Mouse (Mus musculus) cerebellum, postnatal 36 days (tissue): ENCODE measurements at regions not wholly inside any gene's neighbourhood (a gene's known extent, or its start where the extent isn't known, plus 50 kb on each side); places are given as distances from the start of the nearest gene placed in this dataset.
A peak's percentile ranks its signal among the peaks of the same experiment; 100 is the strongest.

Experiments
- DNase-seq, 2 experiments: peaks; one replicate each; pipeline ENCODE4 v3.0.0; 2021 to 2022; ENCODE audit warnings: mixed read lengths in 2 of 2

DNA sequence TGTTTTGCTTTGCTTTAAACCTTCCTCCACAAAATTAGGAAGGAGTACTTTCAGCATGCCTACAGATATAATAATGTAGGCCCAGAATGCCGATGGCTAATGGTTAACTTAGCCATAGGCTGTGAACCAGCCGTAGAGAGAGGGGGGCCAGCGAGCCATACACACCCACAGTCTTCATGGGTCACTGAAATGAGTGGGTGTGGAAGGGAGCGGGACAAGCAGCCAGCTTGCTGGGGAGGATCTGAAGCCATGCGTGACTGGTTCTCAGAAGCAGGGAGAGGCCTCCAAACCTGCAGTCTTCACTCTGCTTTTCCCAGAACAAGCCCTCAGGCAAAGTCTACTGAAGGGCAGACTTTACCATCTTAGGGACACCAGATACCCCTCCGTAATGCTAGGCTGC lies 50.8 kb upstream of the Ptpn13 start:
- DNase-seq = no peak

DNA sequence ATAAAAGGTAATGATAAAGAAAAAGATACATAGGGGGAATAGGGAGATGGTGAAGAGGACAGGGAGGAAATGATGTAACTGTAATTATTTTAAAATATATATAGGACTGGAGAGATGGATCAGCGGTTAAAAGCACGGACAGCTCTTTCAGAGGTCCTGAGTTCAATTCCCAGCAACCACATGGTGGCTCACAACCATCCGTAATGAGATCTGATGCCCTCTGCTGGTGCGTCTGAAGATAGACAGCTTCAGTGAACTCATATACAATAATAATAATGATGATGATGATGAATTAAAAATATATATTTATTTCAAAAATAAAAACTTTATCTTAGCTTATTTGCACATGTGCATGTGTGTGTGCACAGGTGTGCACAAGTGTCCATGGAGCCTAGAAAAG lies 51.9 kb upstream of the Ptpn13 start:
- DNase-seq = no peak

DNA sequence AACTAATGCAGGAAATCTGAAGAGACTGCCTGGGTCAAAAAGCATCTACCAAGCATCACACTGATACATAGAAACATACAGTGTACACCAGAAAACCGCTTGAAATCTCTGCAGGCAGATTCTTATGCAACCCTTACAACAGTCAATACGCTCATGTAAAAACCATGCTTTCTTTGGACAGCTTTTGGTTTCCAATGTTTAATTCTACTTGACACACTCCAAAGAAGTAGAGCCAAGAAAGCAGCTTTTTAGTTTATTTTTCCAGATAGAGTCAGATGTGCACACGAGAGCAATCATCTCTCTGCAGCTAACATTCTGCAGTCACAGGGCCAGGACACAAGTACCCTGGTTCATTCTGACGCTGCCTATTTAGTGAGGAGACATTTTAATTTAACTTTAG lies 54.5 kb upstream of the Ptpn13 start:
- no peak for DNase-seq

DNA sequence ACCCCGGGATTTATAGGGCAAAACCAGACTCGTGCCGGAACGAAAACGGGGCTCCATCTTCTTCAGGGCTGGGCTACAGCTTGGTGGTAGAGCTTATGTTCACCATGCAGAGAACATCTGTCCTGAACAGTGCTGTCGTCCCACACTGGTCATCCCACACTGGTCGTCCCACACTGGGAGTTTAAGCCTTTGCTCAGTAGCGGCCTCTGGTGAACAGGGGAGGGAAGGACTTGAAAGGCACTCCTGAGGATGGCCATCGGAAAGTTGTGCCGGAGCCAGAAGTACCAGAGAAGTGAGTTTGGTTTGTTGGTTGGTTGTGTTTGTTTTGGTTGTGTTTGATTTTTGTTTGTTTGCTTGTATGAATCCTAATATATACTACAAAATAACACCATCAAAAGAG lies 56.0 kb upstream of the Ptpn13 start:
- DNase-seq = no peak

DNA sequence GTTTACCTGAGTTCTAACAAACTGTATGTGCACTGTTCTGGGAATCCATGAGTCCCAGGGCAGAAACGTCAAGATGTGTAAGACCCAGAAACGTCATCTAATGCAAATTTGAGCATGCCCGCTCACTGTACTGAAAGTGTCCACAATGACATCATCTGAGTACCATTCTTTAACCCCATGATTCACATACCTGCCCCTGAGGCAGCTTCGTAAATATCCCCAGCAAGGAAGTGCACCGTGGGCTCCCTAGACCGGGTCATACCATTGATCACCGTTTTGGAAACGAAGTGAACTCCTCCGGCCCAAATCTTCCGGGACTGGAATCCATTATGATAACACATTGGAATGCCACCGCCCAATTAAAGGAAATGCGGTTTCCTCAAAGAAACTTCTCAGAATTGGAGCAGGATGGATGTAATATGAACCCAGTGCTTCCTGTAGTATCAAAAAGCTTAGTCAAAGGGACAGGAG lies 57.8 kb upstream of the Ptpn13 start:
- DNase-seq = no peak

DNA sequence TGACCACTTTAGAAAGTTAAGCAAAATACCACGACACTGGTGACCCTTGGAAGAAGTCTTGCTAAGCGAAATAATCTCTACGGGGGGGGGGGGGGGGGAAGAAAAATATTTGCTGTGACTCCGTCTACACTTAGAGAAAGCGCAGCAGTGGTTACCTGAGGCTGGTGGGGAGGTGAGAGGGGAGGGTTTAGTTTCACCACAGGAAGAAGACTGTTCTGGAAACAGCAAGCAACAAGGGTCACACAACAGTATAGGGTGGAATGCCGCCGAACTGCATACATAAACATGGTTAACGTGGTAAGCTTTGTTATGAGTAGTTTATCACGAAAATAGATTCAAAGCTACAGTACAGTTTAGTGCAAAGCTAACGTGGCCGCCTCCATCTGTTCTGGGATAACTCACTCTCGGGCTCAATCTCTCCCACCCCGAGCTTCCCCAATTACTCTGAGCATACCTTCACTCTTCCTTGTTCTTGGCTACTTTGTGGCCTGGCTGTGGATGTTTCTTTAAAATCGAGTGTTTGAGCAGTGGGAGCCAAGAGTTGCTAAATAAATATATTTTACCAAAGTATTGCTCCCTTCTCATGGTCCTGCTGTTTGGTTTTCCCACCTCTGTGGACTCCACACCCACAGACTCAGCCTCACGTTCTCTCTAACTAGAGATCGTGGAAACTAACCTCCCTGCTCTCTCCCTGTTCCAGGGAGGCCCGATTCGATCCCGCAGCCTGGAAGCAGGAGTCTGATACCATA lies 59.1 kb upstream of the Ptpn13 start:
- no peak for DNase-seq

DNA sequence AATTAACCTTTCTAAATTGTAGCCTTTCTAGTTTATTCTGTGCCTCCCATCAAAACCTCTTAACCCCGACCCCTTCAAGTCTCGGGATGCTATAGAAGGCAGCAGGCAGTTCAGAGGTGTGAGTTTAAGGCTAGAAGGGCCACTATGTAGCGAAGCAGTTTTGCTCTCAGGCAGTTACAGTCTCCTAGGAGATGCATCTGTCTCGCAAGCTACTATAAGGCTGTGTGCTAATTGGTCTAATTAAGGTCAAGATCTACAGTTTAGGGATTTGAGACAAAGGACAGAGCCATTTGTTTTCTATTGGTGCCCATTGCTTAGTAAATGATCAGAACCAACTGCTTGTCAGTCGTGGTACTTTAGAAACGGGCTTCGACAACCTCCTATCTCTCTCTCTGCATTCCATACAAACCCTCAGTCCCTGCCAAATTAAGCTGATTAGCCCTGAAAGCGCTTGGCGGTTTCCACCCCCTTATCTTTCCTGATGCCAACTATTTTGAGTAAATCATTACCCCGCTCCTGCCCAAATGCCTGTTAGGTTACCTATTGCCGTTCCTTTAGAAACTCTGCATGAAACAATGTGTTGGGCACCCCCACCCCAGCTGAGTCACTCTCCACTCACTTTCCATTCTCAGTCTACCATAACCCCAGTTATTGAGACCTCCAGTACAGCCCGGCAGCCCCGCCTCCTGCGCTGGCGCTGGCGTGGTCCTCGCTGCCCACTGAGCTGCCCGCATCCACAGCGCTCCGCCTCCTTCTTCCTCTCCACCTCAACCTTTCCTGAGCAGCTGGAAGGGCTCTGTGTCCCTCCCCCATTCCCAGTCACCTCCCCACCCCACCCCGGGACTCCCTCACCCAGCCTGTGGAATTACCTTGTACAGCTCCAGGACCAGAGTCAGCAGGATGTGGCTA lies 59.9 kb upstream of the Ptpn13 start:
- DNase-seq = no peak

DNA sequence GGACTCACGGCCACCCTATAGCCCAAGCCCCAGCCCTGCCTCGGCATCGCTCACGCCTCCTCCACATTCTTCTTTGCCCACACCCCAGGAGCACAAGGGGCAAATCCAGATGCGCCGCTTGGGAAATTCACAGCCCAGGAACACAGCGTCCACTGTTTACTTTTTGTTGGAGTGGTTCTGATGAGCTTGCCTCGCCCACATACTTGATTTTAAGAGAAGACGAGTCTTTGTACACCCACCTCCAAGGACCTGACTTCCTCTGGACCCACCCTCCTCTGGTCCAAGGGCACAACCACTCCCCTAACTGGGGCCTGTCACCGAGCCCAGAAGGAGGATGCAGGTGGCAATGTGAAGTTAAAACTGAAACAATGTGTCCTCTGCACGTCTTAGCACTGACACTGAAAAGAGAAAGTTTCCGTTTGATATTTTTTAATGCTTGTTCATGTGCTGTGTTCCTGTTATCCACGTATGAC lies 64.2 kb upstream of the Ptpn13 start:
- no peak for DNase-seq

DNA sequence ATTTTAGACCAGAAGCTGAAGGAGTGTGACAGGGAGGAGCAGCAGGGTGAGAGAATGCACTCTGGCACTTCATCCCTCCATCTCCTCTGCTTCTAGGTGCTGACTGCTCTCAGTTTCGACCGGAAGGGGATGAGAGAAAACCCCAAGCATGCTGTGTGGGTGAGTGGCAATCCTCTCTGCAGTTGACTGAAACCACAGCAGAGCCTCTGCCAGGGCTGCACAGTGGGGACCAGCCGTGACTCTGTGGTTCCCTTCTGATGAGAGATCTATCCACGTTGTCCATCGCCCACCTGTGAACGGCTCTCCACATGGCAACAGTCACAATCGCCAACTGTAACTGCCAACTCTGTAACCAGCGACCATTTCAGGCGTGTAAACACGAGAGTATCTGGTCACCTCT lies 64.6 kb upstream of the Ptpn13 start:
- DNase-seq = no peak

DNA sequence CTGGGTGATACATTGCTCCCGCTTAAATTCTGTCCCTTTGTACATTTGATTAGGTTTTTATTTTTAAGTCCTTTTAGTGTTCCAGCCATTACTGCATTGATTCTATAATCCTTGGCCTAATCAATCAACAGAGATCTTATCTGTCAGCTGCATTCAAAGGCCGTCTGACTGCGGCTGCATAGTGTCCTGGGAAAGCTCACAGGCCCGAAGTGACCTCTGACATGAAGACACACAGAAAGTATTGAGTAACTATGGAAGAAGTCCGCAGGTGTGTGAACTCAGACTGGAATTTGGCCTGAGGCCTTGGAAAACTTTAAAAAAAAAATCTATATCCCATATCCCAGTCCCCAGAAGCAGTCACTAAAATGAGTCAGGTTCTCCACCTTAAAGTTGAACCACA lies 67.4 kb upstream of the Ptpn13 start:
- no peak for DNase-seq

DNA sequence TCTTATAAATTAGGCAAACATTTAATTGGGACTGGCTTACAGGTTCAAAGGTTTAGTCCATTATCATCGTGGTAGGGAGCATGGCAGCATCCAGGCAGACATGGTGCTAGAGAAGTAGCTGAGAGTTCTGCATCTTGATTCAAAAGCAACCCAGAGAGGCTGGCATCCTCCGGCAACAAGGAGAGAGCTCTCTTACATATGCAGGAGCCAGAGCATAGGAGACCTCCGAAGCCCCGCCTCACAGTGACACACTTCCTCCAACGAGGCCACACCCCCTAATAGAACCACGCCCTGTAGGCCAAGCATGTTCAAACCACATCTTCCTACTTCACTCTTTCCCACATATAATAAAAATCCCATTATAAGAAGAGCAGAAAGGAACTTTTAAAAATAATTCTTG lies 68.5 kb upstream of the Ptpn13 start:
- no peak for DNase-seq

DNA sequence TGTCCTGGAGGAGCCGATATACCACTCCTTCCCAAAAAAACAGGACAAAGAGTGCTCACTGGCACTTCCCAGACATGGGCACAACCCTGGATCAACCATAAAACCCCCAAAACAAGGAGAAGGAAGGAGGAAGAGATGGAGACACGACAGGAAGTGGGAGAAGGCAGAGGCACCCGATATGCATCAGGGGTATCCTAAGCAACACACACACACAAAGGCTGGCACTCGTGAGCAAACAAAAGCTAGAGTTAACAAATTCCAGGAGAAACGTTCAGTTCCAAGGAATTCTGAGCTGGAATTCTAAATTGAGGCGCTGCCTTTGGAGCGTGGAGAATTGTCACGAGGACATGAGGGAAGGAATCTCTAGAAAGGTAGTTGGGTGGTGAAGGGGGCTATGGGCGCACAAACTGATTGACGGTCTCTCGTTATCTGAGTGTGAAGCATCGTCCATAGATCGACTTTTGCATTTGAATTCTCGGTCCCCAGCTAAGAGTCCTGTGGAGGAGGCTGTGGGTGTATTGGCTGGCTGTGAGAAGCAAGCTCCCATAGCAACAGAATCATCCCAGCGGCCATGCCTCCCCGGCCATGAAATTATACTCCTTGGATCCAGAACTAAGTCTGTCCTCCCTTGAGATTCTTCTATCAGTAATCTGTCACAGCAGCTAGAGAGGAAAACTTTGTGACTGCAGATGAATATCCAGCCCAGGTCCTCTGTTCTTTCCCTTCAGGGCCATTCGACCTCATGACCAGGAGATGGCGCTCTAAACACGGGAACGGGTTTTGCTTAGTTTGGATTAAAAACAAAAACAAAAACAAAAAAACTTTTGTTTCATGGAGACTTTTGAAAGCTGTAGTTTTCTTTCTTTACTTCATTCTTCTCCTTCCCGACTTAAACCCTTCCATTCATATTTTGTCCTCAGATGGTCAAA lies 69.4 kb upstream of the Ptpn13 start:
- peak; percentile 26 to 39 for DNase-seq

DNA sequence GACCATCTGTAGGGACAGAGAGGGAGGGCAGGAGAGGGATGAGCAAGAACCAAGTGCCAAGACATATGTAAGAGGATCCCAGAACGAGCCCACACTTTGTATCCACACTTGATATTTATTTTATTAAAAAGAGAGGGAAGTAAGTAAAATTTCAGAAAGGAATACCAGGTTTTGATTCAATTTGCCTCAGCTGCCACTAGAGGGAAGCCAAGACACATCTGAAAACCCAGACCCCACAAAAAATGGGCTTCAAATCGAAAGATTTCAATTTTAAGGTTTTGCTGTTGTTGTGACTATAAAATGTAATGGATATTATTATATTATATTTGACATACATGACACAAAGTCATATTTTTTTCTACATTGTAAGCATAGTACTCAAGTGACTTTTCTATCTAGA lies 81.1 kb upstream of the Ptpn13 start:
- DNase-seq = no peak

DNA sequence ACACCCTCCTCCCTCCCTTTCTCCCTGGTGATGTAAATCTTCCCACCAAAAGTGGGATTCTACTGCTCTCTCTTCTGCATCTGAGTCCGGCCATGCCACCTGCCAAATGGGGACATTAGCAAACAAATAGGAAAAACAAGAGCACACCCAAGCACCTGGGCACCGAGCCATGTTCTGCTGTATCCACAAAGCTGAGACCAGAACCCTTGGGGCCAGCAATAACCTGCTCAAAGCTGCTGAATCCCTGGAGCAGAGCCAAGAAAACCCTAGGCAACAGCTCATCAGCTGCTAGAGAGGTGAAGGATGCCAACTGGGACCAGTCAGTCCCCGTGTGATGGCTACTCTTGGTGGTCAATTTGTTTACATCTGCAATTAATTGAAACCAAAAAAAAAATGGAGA lies 83.5 kb upstream of the Ptpn13 start:
- peak; percentile 61 to 65 for DNase-seq

DNA sequence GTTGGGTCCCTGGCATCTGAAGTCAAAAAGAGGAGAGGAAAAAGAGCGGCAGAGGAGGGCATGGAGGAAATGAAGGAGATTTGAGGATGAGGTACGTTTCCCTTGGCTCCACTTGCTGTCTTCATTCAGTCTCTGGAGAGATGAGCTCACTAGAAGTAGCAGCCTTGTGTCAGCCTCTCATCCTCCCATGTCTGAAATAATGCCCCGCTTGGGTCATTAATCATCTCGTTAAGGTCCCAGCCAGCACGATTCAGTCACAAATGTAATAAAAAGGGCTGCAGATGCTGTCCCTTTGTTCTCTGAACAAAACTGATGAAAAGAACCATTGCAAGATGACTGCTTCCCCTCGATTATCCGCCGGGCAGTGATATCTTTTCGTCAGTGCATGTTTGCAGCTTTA lies 84.4 kb upstream of the Ptpn13 start:
- DNase-seq = no peak

DNA sequence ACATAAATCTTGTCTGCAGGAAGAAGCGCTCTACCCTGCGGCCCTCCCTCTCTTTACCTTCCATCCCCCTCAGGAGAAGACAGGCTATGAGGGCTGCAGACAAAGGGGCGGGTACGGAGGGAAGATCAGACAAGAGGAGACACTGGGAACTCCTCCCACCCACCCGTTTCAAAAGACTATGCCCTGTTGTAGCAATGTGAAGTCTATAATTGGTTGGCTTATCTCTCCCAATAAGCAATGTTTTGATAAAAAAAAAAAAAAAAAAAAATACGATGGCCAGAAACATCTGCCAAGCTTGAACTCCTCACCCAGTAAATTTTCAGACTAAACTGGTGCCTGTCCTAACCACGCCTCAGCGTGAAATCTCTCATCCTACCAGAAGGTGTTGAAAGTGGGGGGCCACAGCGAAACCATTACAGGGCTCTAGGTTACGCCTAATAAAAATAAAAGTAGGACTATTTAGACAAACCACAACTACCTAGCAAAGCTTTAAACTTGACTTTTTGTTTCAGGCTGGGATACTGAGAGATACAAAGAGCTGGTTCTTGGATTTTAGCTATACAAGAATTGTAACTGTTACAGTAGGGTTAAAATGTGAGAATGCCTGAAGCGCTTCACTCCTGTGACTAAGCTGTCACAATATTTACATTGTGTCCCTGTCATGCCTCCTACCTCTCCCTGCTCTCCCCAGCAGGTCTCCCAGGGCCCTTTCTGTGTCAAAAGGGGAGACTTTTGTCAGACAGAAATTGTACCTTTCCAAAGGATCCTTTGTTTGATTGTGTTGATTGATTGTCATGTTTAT lies 88.1 kb upstream of the Ptpn13 start:
- DNase-seq = no peak

DNA sequence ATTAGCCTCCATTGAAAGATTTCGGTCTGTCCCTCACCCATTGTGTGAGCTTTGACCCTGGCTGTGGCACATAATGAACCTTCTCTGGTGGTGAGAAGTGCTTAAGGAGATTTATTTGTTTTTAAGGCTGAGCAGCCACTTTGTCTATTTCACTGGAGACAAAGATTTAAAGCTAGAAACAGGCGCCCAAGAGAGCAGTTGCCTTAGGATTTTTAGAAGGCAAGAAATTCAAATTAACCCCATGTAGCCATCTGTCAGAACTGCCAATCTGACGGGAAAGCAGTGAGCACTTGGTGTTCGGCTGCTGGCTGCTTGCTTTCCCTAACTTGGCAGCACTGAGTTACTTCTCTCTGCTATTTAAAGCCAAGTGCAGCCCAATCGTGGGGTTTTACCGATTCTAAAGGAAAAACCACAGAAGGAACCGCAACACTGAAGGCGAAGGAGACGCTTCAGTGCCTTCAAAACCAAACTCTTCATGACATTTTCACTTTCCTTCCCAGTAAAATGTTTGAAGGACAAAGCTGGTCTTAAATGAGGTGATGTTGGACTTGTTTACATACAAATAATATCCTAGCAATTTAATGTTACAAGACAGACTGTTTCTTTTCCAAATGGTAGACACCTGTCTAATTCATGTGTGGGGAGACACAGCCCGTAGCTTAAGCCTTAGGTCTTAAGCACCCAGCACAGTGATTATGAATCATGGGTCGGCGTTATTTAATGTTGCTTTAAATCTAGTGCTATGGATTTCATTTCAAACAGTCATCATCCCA lies 88.9 kb upstream of the Ptpn13 start:
- no peak for DNase-seq

DNA sequence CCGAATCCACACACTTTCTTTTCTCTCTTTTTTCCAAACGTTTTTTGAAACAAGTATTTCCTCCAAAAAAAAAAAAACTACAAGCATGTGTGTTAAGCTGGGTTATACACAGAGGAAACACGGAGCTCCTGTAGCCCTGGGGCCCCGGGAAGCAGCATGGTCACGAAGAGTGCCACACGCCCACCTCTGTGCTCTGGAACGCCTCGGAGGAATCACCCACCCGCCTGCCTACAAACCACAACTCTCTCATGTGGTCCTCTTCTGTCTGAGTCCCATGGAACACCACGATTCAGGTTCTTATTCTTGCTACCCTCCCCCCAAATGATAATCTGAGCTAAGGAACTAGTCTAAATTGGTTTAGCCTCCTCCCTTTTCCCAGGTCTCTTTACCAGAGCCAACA lies 98.6 kb upstream of the Ptpn13 start:
- no peak for DNase-seq

DNA sequence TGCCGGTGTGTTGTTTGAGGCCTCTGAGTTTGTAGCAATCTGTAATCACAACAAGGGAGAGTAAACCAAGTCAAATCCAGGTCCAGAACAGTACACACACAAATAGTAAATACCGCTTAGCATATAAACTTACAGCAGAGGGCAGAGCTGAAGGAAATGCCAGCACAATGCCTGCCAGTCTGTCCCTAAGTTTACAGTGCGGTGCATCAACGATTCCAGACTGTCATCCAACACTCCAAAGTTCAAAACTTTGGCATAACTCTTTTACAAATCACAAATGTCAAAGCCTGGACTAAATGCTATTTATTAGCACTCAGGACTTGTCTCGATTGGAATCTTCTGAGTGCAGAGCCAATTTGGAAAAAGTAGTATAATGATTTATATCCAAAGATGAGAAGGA lies 104.7 kb upstream of the Ptpn13 start:
- no peak for DNase-seq

DNA sequence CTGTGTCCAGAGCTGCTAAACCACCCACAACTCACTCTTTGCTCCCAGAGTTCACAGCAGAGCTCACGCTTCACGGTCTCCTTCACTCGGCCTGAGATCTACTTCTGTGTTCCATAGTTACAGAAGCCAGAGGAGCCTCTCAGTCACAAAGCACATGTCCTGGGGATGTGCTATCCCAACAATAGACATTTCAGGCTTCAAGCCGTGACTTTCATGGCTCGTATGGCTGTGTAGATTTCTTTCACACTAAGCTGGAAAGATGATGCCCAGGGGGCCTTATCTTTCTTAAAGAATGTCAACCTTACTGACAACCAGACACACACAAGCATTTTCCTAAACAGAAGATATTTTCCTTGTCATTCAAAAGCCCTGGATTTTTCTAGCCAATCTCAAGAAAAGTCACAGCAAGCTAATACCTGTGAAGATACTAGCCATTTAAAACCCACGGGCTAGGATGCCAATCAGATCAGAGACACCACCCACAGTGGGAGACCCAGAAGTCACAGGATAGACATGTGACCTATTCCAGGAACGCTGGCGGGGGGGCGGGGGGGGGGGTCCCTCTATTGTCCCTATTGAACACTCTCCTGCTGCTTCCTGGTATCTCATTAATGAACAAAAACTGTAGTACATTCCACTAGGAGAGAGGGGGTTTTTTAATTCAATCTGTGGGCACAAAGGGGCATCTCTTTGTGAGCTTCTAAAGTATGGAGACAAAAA lies 98.8 kb upstream of the Mapk10 start:
- DNase-seq = no peak
